Mouse (Mus musculus) cerebral cortex, adult 2 months (tissue): Measurements from ENCODE around the gene Slc43a3.

Experiments used
- WGBS: fragments of 180-500 bp; shearing (Covaris S2); methylation state at CpG from one replicate; pipeline ENCODE4 v1.1.7; 2018; 5-methylcytosine and 5-hydroxymethylcytosine counted together

Gene Slc43a3

GRCm38 (mm10) chr2:84937491-84938150, 1.2 kb downstream of the Slc43a3 start:
- 54% methylated on average over 3 of the region's 3 CpGs for WGBS

GRCm38 (mm10) chr2:84938249-84938946, 2.0 kb downstream of the Slc43a3 start:
- WGBS = 75% methylated on average over 5 of the region's 5 CpGs

- 91% methylated on average over 3 of the region's 3 CpGs for WGBS
Observed at GRCm38 (mm10) chr2:84939306-84939705, 2.9 kb downstream of the Slc43a3 start.

- WGBS = 85% methylated on average over 6 of the region's 6 CpGs
Observed at GRCm38 (mm10) chr2:84939711-84940110, 3.3 kb downstream of the Slc43a3 start.

GRCm38 (mm10) chr2:84941332-84941731, 5.0 kb downstream of the Slc43a3 start:
- 84% methylated on average over 2 of the region's 2 CpGs for WGBS

- WGBS = 94% methylated on average over 4 of the region's 4 CpGs
Observed at GRCm38 (mm10) chr2:84941795-84942194, 5.4 kb downstream of the Slc43a3 start.

- 74% methylated on average over 3 of the region's 3 CpGs for WGBS
Observed at GRCm38 (mm10) chr2:84947154-84947771, 10.9 kb downstream of the Slc43a3 start.

GRCm38 (mm10) chr2:84948252-84948651, 11.9 kb downstream of the Slc43a3 start:
- whole genome bisulfite sequencing = 83% methylated on average over 7 of the region's 7 CpGs

GRCm38 (mm10) chr2:84948721-84949120, 12.3 kb downstream of the Slc43a3 start:
- 57% methylated on average over 2 of the region's 2 CpGs for WGBS

- WGBS = 64% methylated on average over 8 of the region's 8 CpGs
Observed at GRCm38 (mm10) chr2:84951027-84951426, 14.6 kb downstream of the Slc43a3 start.

GRCm38 (mm10) chr2:84952251-84952650, 15.9 kb downstream of the Slc43a3 start:
- 62% methylated on average over 1 of the region's 1 CpGs for WGBS

- WGBS = 73% methylated on average over 4 of the region's 4 CpGs
Observed at GRCm38 (mm10) chr2:84952693-84953092, 16.3 kb downstream of the Slc43a3 start.

GRCm38 (mm10) chr2:84955435-84955834, 19.1 kb downstream of the Slc43a3 start:
- WGBS = 96% methylated on average over 9 of the region's 9 CpGs

- 62% methylated on average over 5 of the region's 5 CpGs for WGBS
Observed at GRCm38 (mm10) chr2:84956274-84956673, 19.9 kb downstream of the Slc43a3 start.

- 91% methylated on average over 11 of the region's 11 CpGs for WGBS
Observed at GRCm38 (mm10) chr2:84958588-84959264, 22.3 kb downstream of the Slc43a3 start.

- WGBS = 77% methylated on average over 2 of the region's 2 CpGs
Observed at GRCm38 (mm10) chr2:84961300-84961699, 24.9 kb downstream of the Slc43a3 start.

- 91% methylated on average over 3 of the region's 3 CpGs for WGBS
Observed at GRCm38 (mm10) chr2:84961901-84962300, 25.5 kb downstream of the Slc43a3 start.

- WGBS = 53% methylated on average over 6 of the region's 6 CpGs
Observed at GRCm38 (mm10) chr2:84962906-84963507, 26.6 kb downstream of the Slc43a3 start.

- WGBS = 88% methylated on average over 7 of the region's 7 CpGs
Observed at GRCm38 (mm10) chr2:84964111-84964801, 27.9 kb downstream of the Slc43a3 start.

- WGBS = 78% methylated on average over 5 of the region's 5 CpGs
Observed at GRCm38 (mm10) chr2:84967318-84967991, 31.1 kb downstream of the Slc43a3 start.

- 97% methylated on average over 2 of the region's 2 CpGs for WGBS
Observed at GRCm38 (mm10) chr2:84975580-84975979, 39.2 kb downstream of the Slc43a3 start.
